Mouse (Mus musculus) midbrain, embryonic 10.5 days (tissue): Measurements from ENCODE around the gene Fosb. TPM values are rescaled to one million over a fixed set of nuclear protein-coding genes. Genes with fewer than 3 reads are reported as not detected.
"Not testable (repeated sequence)": the region's sequence is repeated elsewhere in the genome, so short reads cannot be mapped to it uniquely, and the experiment has no call there.

Experiments used
- DNase-seq: peaks from one replicate; pipeline ENCODE4 v3.0.0-alpha.2; 2017; ENCODE audit warnings: low spot score
- H3K27ac ChIP-seq: fragments of 300-500 bp; sonication (generic); replicated peaks from 2 replicates; pipeline ENCODE4 v1.5.1; 2016; ENCODE audit warnings: mild to moderate bottlenecking
- H3K27me3 ChIP-seq: fragments of 300-500 bp; sonication (generic); 2 replicates; pipeline ENCODE4 v1.6.1; 2016; ENCODE audit warnings: low read depth, mild to moderate bottlenecking; ENCODE audit not compliant: poor library complexity, severe bottlenecking
- H3K36me3 ChIP-seq: fragments of 300-500 bp; sonication (generic); 2 replicates; pipeline ENCODE4 v1.6.1; 2016; ENCODE audit warnings: mild to moderate bottlenecking, moderate library complexity
- H3K4me1 ChIP-seq: fragments of 300-500 bp; sonication (generic); 2 replicates; pipeline ENCODE4 v1.6.1; 2016
- H3K4me3 ChIP-seq: fragments of 300-500 bp; sonication (generic); 2 replicates; pipeline ENCODE4 v1.5.1; 2016; ENCODE audit warnings: mild to moderate bottlenecking, moderate library complexity
- H3K9me3 ChIP-seq: fragments of 300-500 bp; sonication (generic); replicated peaks from 2 replicates; pipeline ENCODE4 v1.6.1; 2016; ENCODE audit warnings: mild to moderate bottlenecking
- WGBS: fragments of 180-500 bp; shearing (Covaris S2); methylation state at CpG from one replicate; pipeline ENCODE4 v1.1.7; 2016; 5-methylcytosine and 5-hydroxymethylcytosine counted together
- polyA plus RNA-seq: library from polyadenylated mRNA; unstranded; fragments of >200 nt; fragmentation: Nextera tagmentation; extraction: Ambion mirVana; gene quantifications from 2 replicates; pipeline ENCODE4 v1.2.1, GENCODE M21; 2016

Gene Fosb
- polyA plus RNA-seq, 1 experiment from 2014 or later: 0.02 TPM

DNA sequence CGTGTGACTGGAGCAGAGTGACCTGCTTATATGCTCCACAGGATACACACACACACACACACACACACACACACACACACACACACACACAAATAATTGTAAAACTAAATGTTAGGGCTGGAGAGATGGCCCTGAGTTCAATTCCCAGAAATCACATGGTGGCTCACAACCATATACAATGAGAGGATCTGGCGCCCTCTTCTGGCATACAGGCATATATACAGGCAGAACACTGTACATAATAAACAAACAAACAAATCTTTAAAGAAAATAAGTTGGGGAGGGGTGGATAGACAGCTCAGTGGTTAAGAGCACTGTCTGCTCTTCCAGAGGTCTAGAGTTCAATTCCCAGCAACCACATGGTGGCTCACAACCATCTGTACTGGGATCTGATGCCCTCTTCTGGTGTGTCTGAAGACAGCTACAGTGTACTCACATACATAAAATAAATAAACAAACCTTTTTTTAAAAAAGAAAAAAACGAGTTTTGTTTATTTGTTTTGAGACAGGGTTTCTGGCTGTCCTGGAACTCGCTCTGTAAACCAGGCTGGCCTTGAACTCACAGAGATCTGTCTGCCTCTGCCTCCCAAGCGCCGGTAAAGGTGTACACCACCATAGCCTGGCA, 28.1 kb downstream of the Fosb start:
- not testable (repeated sequence) for DNase-seq, H3K9me3 ChIP-seq, H3K27ac ChIP-seq, H3K36me3 ChIP-seq
- Histone ChIP-seq H3K27me3 (peaks cover 55% of the 10 kb centered on the region), H3K4me3 (peak overlapping the region; percentile 92), H3K4me1 (peaks cover 29% of the 10 kb centered on the region)
- WGBS: 43% methylated on average over 6 of the region's 6 CpGs

DNA sequence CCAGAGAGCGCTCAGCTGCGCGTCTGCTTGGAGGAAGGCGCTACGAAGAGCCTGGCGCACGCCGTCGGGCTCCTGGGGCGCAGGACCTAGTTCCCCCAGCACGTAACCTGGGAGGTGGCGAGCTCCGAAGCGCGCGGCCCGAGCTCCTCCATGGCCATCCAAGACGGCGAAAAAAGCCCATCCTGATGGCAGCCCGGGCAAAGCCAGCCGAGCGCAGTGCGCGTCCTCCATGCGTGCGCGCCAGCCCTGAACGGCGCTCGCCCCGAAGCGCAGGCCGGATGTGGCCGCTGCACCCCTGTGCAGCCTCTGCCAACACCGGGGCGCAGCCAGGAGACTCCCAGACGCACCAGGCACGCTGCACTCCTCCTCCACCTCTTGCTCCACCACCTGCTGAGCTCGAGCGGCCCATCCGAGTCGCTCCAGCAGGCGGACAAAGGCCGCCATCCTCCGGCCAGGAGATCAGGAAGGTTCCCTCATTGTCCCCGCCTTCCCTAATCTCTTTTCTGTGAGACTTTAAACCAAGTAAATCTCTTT, 30.2 kb downstream of the Fosb start, which contains the start of gene Ppm1n:
TSS of gene Ppm1n (minus strand) at position 484 of the 534 bp plus-strand sequence.
- Histone ChIP-seq H3K27ac (no peak within 1 kb of the TSS; the same call in 1 of the 2 replicates), H3K27me3 (peaks cover 56% of the 10 kb centered on the region), H3K36me3 (no peaks in the 10 kb centered on the region), H3K4me3 (peak within 1 kb of the TSS; percentile 51), H3K4me1 (peaks cover 29% of the 10 kb centered on the region), H3K9me3 (no peaks in the 10 kb centered on the region)
- peak; percentile 47 for DNase-seq
- 1% methylated on average over 46 of the region's 46 CpGs for WGBS

DNA sequence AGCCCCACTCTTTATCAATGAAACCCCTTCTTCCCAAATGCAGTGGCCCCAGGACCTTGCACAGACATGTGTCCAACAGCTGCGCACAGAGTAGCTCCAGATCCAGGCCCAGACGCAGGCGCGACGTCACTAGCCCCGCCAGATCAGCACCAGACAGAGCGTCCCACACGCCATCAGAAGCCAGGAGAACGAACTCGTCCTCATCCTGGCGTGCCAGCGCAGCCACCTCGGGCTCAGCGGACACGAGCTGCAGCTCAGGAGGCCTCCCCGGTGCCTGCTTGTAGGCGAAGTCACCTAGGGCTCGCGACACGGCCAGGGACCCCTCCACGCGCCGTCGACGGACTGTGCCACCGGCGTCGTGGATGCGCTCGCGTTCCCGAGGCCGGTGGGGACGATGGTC, 30.8 kb downstream of the Fosb start:
- peak overlapping the region; percentile 51 for H3K4me3 ChIP-seq
- WGBS: 3% methylated on average over 34 of the region's 34 CpGs
- H3K27me3 ChIP-seq: peaks cover 56% of the 10 kb centered on the region
- H3K27ac ChIP-seq: no peak overlapping the region; the same call in 1 of the 2 replicates
- no peaks in the 10 kb centered on the region for H3K9me3 ChIP-seq
- no peaks in the 10 kb centered on the region for H3K36me3 ChIP-seq
- DNase-seq: peak; percentile 24
- H3K4me1 ChIP-seq: peaks cover 29% of the 10 kb centered on the region

DNA sequence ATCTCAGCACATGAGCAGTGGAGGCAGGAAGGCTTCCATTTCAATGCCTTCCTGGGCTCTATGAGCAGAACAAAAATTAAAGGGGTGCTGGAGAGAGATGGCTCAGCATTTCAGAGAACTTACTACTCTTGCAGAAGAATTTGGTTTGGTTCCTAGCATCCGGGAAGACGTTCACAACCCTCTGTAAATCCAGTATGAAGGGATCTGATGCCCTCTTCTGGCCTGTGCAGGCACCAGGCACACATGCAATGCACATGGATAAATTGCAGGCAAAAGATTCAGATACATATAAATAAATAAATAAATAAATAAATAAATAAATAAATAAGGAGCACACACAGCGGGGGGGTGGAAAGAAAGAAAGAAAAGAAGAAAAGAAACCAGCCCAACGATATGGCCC, 33.6 kb downstream of the Fosb start:
- Histone ChIP-seq H3K27ac (no peak overlapping the region), H3K36me3 (no peaks in the 10 kb centered on the region), H3K4me3 (no peak overlapping the region), H3K27me3 (peaks cover 46% of the 10 kb centered on the region), H3K4me1 (peaks cover 20% of the 10 kb centered on the region), H3K9me3 (no peaks in the 10 kb centered on the region)
- WGBS: 57% methylated on average over 4 of the region's 4 CpGs
- no peak for DNase-seq

DNA sequence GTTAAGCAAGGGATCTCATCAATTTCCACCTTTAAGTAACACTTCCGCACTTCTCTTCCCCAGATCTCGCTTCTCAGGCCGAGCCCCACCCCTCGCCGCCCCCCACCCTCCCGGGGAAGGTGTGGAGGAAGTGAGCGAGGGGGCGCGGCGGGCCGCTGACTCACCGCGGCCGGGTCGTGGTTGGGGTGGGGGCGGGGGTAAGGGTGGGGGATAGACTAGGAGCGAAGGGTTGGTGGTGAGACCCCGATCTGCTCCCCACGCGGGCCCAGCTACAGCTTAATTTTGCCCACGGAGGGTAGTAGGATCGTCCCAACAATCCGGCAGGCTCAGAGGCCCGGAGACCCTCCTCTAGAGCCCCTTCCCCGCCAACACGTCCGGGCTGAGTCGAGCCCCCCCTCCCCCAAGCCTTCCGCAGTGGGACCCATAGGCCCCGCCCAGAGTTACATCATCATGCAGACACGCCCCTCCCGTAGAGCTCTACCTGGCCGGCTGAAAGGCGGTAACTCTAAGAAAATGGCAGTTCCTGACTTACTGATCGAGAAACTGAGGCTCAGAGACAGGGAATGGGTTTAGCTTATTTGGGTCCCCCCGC, 37.6 kb downstream of the Fosb start:
- Histone ChIP-seq H3K27me3 (peaks cover 6% of the 10 kb centered on the region), H3K36me3 (peaks cover 9% of the 10 kb centered on the region), H3K4me3 (peak overlapping the region; percentile 99), H3K4me1 (peaks cover 33% of the 10 kb centered on the region), H3K9me3 (no peaks in the 10 kb centered on the region), H3K27ac (peak overlapping the region; percentile 93)
- under 1% methylated on average over 36 of the region's 36 CpGs for WGBS
- peak; percentile 80 for DNase-seq

DNA sequence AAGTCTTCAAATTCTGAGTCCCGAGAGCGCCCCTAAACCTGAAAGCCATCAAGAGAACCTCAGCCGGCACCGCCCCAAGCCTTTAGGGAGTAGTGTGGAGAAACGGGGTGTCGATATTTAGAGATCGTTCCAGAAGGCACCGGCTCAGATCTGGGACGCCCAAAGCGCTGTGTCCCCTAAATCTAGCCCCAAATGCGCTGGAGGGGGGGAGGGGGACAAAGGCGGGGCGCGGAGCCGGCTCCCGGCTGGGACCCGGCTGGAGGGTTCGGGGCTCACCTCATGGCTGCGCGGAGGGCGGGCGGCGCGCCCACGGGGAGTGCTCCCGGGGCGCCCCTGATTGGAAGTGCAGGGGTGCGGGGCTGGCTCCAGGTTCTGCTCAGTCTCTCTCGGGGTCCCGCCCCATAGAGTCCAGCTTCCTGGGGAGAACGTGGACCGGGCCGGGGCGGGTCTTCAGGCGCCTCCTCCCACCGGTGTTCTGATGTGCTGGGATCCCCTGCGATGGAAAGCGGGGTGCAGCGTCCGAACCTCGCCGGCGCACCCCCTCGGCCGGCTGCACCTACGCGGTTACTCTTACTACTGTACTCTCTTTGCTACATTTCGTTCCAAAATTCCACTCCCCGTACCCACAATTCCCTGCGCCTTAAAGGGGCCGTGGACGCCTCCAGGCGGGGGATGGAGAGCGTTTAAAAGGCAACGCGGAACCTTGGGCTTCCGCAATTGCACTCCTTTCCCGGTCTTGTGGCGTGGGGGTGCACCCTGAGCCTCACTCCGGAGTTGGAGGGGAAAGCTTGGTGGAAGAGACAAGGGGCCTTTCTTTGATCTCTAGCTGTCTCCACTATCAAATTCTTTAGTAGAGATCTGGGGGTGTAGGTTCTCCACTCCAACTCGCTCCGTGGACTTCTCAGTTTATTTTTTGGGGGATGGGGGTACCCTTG, 38.3 kb downstream of the Fosb start, which contains the start of gene Vasp:
TSS of gene Vasp (minus strand) at position 580 of the 935 bp plus-strand sequence.
- Histone ChIP-seq H3K9me3 (no peaks in the 10 kb centered on the region), H3K4me3 (peak within 1 kb of the TSS; percentile 99), H3K27ac (peak within 1 kb of the TSS; percentile 93), H3K4me1 (peaks cover 39% of the 10 kb centered on the region), H3K27me3 (no peaks in the 10 kb centered on the region), H3K36me3 (peaks cover 10% of the 10 kb centered on the region)
- peak; percentile 86 for DNase-seq
- under 1% methylated on average over 62 of the region's 62 CpGs for whole genome bisulfite sequencing

DNA sequence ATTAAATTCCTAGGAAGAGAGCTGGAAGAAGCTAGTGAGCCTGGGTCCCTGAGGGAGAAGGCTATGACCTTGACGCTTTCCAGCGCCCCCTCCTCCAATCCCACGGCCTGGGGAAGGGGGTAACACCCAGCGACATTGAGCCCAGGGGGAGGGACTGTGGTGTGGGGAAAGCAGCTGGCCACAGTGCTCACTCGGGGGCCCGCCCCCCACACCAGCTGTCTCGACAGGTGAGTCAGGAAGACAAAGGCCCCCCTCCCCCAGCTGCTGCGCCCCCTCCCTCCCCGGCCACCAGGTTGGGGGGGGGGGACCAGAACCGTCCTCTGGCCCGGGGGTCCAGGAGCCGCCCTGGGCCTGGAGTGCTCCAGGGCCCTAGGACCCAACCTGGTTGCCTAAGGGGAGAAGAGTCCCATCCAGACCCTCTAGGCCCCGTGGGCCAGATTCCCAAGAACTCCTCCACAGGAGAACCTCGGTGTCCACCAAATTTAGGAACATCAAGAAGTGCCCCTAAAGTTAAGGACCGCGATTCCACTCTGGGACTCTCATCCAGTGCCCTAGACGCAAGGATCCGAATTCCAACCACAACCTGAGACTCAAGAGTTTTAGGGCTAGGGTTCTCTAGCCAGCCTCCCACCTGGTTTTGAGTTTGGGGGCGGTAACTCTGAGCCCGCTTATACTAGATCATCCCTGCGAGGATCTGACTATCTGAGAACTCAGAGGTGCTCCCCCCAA, 39.2 kb downstream of the Fosb start:
- peak; percentile 21 for DNase-seq
- Histone ChIP-seq H3K4me1 (peaks cover 42% of the 10 kb centered on the region), H3K36me3 (peaks cover 16% of the 10 kb centered on the region), H3K4me3 (peak overlapping the region; percentile 99), H3K9me3 (no peaks in the 10 kb centered on the region), H3K27ac (peak overlapping the region; percentile 93), H3K27me3 (no peaks in the 10 kb centered on the region)
- under 1% methylated on average over 20 of the region's 21 CpGs for WGBS

DNA sequence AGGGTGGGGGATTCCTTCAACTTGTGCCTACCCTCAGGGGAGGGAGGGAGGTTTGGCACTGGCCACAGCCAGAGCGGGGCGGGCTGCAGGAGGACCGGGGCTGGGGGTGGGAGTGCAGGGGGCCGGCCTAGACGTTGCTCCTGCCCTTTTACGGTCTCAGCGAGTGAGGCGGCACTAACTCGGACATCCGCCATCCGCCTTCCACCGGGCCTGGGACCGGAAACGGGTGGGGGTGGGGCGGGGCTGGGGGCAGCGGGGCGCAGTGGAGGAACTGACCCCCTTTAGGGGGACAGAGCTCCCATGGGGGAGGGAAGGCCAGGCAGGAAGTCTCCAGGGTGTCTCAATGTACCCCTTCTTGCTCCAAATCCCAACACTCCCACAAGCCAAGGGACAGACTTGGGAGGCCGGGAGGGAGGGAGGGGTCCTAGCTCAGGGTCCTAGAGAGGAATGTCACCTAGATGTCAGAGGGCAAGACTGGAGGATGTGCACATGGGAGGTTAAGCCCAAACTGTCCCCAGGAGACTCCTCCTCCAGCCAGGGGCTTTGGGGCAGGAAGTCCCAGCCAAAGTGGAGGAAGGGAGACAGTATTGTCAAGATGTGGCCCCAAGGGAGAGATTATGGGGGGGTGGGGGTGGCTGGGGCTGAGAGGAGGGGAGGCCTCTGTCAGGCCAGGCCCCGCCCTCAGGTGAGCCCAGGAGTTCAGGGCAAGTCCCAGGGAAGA, 40.0 kb downstream of the Fosb start:
- Histone ChIP-seq H3K36me3 (peaks cover 22% of the 10 kb centered on the region), H3K27me3 (no peaks in the 10 kb centered on the region), H3K27ac (peak overlapping the region; percentile 93), H3K4me1 (peaks cover 42% of the 10 kb centered on the region), H3K4me3 (peak overlapping the region; percentile 99), H3K9me3 (no peaks in the 10 kb centered on the region)
- WGBS: 2% methylated on average over 19 of the region's 19 CpGs
- DNase-seq: peak; percentile 66

DNA sequence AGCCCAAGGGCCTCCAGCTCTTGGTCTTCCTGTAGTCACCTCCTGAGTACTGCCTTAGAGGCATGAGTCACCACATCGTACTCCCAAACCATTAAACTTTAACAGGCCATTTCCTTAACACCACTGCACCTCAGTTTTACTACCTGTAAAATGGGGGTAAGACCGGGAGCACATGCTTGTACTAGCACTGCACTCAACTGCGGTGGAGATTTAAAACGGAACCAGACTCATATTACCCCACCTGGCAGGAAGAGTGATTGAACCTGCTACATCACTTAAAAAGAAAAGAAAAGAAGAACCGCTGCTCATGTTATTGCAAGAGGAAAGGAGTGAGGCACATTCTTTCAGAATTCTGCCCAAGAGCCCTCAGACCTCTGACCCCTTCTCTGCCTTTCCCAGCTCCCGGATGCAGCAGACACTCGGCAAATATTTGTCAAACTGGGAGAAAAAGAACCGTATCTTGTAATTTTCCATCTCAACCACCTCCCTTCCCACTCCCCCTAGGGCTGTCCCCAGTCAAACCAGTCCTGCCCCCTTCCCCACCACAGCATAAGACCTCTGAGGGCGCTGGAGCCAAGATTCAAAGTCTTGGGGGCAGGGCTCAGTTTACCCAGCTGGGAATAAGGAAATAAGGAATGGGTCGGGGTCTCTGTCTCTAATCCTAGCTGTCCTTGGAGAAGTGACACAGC, 40.7 kb downstream of the Fosb start:
- peak overlapping the region; percentile 93 for H3K27ac ChIP-seq
- H3K27me3 ChIP-seq: no peaks in the 10 kb centered on the region
- H3K36me3 ChIP-seq: peaks cover 29% of the 10 kb centered on the region
- 53% methylated on average over 10 of the region's 10 CpGs for WGBS
- H3K4me1 ChIP-seq: peaks cover 42% of the 10 kb centered on the region
- DNase-seq: no peak
- H3K4me3 ChIP-seq: peak overlapping the region; percentile 99
- H3K9me3 ChIP-seq: no peaks in the 10 kb centered on the region

DNA sequence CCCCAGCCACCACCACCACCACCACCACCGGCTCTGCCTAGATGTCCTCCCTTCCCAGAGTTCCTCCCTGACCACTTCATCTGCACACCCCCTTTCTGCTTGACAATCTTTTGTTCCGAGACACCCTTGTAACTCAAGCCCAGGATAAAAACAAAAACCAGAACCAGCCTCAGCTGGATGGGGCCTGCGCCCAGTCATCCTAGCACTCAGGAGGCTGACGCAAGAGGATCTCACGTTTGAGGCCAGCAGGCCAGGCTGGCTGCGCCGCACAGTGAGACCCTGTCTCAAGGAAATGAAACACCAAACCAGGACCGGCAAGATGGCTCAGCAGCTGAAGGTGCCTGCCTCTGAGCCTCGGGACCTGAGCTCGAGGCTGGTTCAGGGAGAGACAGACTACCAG, 42.8 kb downstream of the Fosb start:
- no peak for DNase-seq
- H3K4me3 ChIP-seq: no peak overlapping the region
- 82% methylated on average over 10 of the region's 10 CpGs for WGBS
- H3K27me3 ChIP-seq: no peaks in the 10 kb centered on the region
- peaks cover 35% of the 10 kb centered on the region for H3K4me1 ChIP-seq
- H3K27ac ChIP-seq: no peak overlapping the region
- peaks cover 50% of the 10 kb centered on the region for H3K36me3 ChIP-seq
- H3K9me3 ChIP-seq: no peaks in the 10 kb centered on the region
